Mouse (Mus musculus) heart, embryonic 12.5 days (tissue): ENCODE results near the gene Lsm7. TPM values are rescaled to one million over a fixed set of nuclear protein-coding genes. Genes with fewer than 3 reads are reported as not detected.

ENCODE experiments used
- ATAC-seq: fragments of 200-750 bp; cut with Nextera tagmentation; 2 replicates; pipeline ENCODE4 v1.8.0; 2017; ENCODE audit warnings: moderate TSS enrichment, moderate library complexity; ENCODE audit not compliant: insufficient number of reproducible peaks, low FRiP score
- H3K27ac ChIP-seq: fragments of 300-500 bp; sonication (generic); 2 replicates; pipeline ENCODE4 v1.5.1; 2016; ENCODE audit warnings: mild to moderate bottlenecking, moderate library complexity; ENCODE audit not compliant: poor library complexity, severe bottlenecking
- H3K27me3 ChIP-seq: fragments of 300-500 bp; sonication (generic); replicated peaks from 2 replicates; pipeline ENCODE4 v1.6.1; 2016; ENCODE audit warnings: mild to moderate bottlenecking, moderate library complexity
- H3K36me3 ChIP-seq: fragments of 300-500 bp; sonication (generic); 2 replicates; pipeline ENCODE4 v1.6.1; 2016; ENCODE audit warnings: mild to moderate bottlenecking, moderate library complexity
- H3K4me1 ChIP-seq: fragments of 300-500 bp; sonication (generic); replicated peaks from 2 replicates; pipeline ENCODE4 v1.6.1; 2016; ENCODE audit warnings: mild to moderate bottlenecking
- H3K4me2 ChIP-seq: fragments of 300-500 bp; sonication (generic); 2 replicates; pipeline ENCODE4 v1.6.1; 2016; ENCODE audit warnings: mild to moderate bottlenecking, moderate library complexity
- H3K4me3 ChIP-seq: fragments of 300-500 bp; sonication (generic); 2 replicates; pipeline ENCODE4 v1.5.1; 2016; ENCODE audit warnings: mild to moderate bottlenecking
- H3K9ac ChIP-seq: fragments of 300-500 bp; sonication (generic); 2 replicates; pipeline ENCODE4 v1.6.1; 2016; ENCODE audit warnings: mild to moderate bottlenecking, moderate library complexity
- H3K9me3 ChIP-seq: fragments of 300-500 bp; sonication (generic); replicated peaks from 2 replicates; pipeline ENCODE4 v1.6.1; 2016; ENCODE audit warnings: mild to moderate bottlenecking, moderate library complexity
- WGBS: fragments of 180-500 bp; shearing (Covaris S2); methylation state at CpG from one replicate; pipeline ENCODE4 v1.1.7; 2016; 5-methylcytosine and 5-hydroxymethylcytosine counted together
- polyA plus RNA-seq: library from polyadenylated mRNA; unstranded; fragments of >200 nt; fragmentation: Nextera tagmentation; extraction: Ambion mirVana; gene quantifications from 2 replicates; pipeline ENCODE4 v1.2.1, GENCODE M21; 2016

Gene Lsm7
- polyA plus RNA-seq, 1 experiment from 2014 or later: 177 TPM

DNA sequence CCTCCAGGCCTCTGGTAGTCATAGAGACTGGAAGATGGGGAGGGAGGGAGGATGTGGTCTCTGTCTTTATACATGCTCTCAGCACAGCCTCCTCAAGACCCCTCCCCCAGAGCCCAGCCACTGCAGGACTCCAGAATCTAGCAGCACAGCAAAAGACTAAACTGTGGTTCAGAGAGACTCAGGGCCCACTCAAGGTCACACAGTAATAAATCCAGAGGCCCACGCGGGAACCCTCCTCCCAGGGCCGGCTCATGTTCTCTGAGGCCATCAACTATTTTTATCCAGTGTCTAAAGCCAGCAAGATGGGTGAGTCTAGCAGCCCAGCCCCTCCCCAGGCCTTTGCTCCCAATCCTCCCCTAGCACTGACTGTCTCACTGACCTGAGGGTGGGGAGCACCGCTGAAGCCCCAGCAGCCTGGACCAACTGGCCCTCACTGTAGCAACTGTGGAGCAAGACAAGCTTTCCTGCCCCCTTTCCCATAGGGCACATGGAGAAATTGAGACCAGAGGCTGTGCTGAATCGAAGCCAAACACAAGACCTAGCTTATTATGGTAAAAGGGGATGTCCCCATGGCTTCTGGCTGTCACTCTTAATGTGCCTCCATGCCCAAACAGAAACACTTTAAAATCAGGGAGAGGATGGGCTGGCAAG is 42.5 kb downstream of the Lsm7 start:
- Histone ChIP-seq H3K4me1 (peaks cover 40% of the 10 kb centered on the region), H3K4me3 (no peak overlapping the region), H3K27ac (no peak overlapping the region), H3K9me3 (no peaks in the 10 kb centered on the region), H3K9ac (peak overlapping the region; percentile 51), H3K27me3 (peaks cover 27% of the 10 kb centered on the region; the same call in 1 of the 2 replicates), H3K4me2 (no peak overlapping the region), H3K36me3 (no peaks in the 10 kb centered on the region)
- ATAC-seq: no peak
- WGBS: 49% methylated on average over 5 of the region's 5 CpGs

DNA sequence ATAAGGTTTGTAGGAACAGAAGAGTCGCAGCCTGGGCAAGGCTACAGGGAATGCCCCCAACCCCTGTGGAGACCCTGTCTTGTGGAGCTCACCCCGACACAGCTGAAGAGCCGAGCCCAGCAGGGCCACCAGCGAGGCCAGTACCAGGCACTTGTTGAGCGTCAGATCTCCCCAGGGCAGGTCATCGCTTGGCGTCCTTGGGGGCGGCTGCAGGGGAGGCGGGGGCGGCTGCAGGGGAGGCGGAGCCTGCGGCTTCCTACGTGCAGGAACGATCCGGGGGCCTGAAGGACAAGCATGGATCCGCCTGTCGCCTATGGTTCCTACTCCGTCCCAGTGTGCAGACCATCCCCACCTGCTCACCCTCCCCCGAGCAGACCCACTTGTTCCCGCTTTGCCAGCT is 44.9 kb downstream of the Lsm7 start:
- 2% methylated on average over 20 of the region's 20 CpGs for WGBS
- Histone ChIP-seq H3K4me2 (peak overlapping the region; percentile 70), H3K4me3 (peak overlapping the region; percentile 22), H3K36me3 (peaks cover 3% of the 10 kb centered on the region), H3K27ac (peak overlapping the region; percentile 34; the same call in 1 of the 2 replicates), H3K9me3 (no peaks in the 10 kb centered on the region), H3K27me3 (peaks cover 32% of the 10 kb centered on the region), H3K9ac (peak overlapping the region; percentile 43), H3K4me1 (peaks cover 62% of the 10 kb centered on the region)
- ATAC-seq: no peak

- ATAC-seq: no peak
- H3K27ac ChIP-seq: peak overlapping the region; percentile 17; the same call in 1 of the 2 replicates
Observed at GRCm38 (mm10) chr10:80808985-80809632, 45.9 kb downstream of the Lsm7 start.

DNA sequence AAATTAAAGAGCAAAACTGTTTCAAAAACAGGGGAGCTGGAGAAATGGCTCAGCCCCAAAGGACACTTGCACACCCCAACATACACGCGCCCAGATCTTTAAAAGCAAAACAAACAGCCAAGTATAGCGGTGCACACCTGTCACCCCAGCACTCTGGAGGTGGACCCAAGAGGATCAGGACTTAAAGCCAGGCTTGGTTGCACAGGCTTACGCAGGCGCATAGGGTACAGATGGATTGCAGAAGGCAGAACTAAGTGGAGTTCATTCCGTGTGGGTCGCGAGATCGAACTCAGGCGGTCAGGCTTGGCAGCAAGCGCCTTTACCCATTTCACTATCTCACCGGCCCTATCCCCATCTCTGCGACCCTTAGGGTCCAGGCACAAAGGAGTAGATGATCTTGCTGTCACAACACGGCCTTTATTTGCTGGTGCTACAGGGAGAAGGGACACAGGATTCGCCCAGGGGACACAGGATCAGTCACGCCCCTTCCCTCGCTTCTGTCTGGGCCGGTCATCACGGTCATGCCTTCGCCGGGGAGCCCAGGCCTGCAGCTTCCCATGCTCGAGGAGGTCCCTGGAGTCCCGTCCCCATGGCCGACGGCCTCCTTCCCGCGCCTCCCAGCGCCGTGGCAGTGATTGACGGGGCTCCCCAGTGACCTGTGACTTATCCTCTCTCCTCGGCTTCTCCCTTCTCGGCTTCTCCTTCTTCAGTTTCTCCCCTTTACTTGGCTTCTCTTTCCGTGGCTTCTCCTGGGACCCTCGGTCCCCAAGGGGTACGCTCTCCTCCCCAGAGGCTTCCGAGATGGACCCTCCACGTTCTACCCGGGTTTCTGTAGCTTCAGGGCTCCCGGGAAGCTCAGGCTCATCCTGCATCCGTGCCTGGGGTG is 46.7 kb downstream of the Lsm7 start:
- 16% methylated on average over 40 of the region's 40 CpGs for WGBS
- Histone ChIP-seq H3K4me2 (peak overlapping the region; percentile 80), H3K4me1 (peaks cover 69% of the 10 kb centered on the region), H3K36me3 (peaks cover 20% of the 10 kb centered on the region), H3K27ac (peak overlapping the region; percentile 66), H3K9ac (peak overlapping the region; percentile 78), H3K27me3 (peaks cover 28% of the 10 kb centered on the region), H3K9me3 (no peaks in the 10 kb centered on the region), H3K4me3 (peak overlapping the region; percentile 51)
- ATAC-seq: no peak

More at GRCm38 (mm10) chr10:80808985-80809632, 45.9 kb downstream of the Lsm7 start:
- Histone ChIP-seq H3K9me3 (no peaks in the 10 kb centered on the region), H3K4me3 (peak overlapping the region; percentile 51), H3K9ac (peak overlapping the region; percentile 78), H3K4me2 (peak overlapping the region; percentile 80), H3K27me3 (peaks cover 32% of the 10 kb centered on the region), H3K4me1 (peaks cover 69% of the 10 kb centered on the region), H3K36me3 (peaks cover 13% of the 10 kb centered on the region)
- 7% methylated on average over 18 of the region's 18 CpGs for WGBS

DNA sequence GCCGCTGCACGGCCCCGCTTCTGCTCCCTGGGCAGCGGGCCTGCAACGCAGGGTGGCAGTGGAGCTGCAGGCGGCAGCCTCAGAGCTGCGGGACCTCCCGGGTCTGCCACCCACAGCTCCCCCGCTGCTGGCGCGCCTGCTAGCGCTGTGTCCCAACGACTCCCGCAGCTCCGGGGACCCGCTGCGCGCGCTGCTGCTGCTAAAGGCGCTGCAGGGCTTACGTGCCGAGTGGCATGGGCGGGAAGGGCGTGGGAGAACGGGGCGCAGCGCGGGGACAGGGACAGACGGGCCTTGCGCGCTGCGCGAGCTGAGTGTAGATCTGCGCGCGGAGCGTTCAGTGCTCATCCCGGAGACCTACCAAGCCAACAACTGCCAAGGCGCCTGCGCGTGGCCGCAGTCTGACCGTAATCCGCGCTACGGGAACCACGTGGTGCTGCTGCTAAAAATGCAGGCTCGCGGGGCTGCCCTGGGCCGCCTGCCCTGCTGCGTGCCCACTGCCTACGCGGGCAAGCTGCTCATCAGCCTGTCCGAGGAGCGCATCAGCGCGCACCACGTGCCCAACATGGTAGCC is 47.9 kb downstream of the Lsm7 start:
- H3K4me1 ChIP-seq: peaks cover 61% of the 10 kb centered on the region
- H3K27me3 ChIP-seq: peaks cover 20% of the 10 kb centered on the region
- peak overlapping the region; percentile 80 for H3K4me2 ChIP-seq
- peak; percentile 56 for ATAC-seq
- peaks cover 32% of the 10 kb centered on the region for H3K36me3 ChIP-seq
- 1% methylated on average over 58 of the region's 58 CpGs for WGBS
- H3K9ac ChIP-seq: peak overlapping the region; percentile 78
- H3K9me3 ChIP-seq: no peaks in the 10 kb centered on the region
- peak overlapping the region; percentile 51 for H3K4me3 ChIP-seq
- H3K27ac ChIP-seq: peak overlapping the region; percentile 66

GRCm38 (mm10) chr10:80806341-80807056 is 48.5 kb downstream of the Lsm7 start:
- 42% methylated on average over 34 of the region's 34 CpGs for WGBS
- peaks cover 17% of the 10 kb centered on the region for H3K27me3 ChIP-seq
- H3K36me3 ChIP-seq: peaks cover 39% of the 10 kb centered on the region
- no peaks in the 10 kb centered on the region for H3K9me3 ChIP-seq
- peak overlapping the region; percentile 51 for H3K4me3 ChIP-seq
- H3K4me1 ChIP-seq: peaks cover 60% of the 10 kb centered on the region
- ATAC-seq: no peak
- peak overlapping the region; percentile 80 for H3K4me2 ChIP-seq
- H3K27ac ChIP-seq: peak overlapping the region; percentile 66
- peak overlapping the region; percentile 78 for H3K9ac ChIP-seq

GRCm38 (mm10) chr10:80805925-80806324 is 49.1 kb downstream of the Lsm7 start:
- peaks cover 60% of the 10 kb centered on the region for H3K4me1 ChIP-seq
- peaks cover 17% of the 10 kb centered on the region for H3K27me3 ChIP-seq
- H3K4me2 ChIP-seq: 0 out of 2 replicates have a peak overlapping the region, but pooled peaks have one; percentile 80
- no peak for ATAC-seq
- H3K4me3 ChIP-seq: no peak overlapping the region
- 18% methylated on average over 3 of the region's 3 CpGs for WGBS
- no peaks in the 10 kb centered on the region for H3K9me3 ChIP-seq
- H3K9ac ChIP-seq: peak overlapping the region; percentile 78; the same call in 1 of the 2 replicates
- H3K27ac ChIP-seq: no peak overlapping the region
- H3K36me3 ChIP-seq: peaks cover 45% of the 10 kb centered on the region

DNA sequence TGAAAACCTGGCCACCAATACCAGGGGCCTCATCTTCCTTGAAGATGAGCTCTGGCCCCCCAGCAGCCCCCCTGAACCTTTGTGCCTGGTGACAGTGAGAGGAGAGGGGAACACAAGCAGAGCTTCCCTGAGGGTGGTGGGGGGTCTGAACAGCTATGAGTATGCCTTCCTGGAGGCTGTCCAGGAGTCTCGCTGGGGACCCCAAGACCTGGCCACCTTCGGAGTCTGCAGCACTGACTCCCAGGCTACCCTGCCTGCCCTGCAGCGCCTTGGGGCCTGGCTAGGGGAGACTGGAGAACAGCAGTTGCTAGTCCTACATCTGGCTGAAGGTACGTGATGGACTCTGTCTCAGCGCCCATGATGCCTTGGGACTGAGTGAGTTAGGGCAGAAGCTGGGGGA is 49.7 kb downstream of the Lsm7 start:
- ATAC-seq: no peak
- Histone ChIP-seq H3K4me2 (no peak overlapping the region), H3K9ac (peak overlapping the region; percentile 11; the same call in 1 of the 2 replicates), H3K4me1 (peaks cover 57% of the 10 kb centered on the region), H3K27me3 (peaks cover 16% of the 10 kb centered on the region), H3K27ac (no peak overlapping the region), H3K4me3 (no peak overlapping the region), H3K9me3 (no peaks in the 10 kb centered on the region), H3K36me3 (peaks cover 51% of the 10 kb centered on the region)
- 82% methylated on average over 5 of the region's 5 CpGs for WGBS

DNA sequence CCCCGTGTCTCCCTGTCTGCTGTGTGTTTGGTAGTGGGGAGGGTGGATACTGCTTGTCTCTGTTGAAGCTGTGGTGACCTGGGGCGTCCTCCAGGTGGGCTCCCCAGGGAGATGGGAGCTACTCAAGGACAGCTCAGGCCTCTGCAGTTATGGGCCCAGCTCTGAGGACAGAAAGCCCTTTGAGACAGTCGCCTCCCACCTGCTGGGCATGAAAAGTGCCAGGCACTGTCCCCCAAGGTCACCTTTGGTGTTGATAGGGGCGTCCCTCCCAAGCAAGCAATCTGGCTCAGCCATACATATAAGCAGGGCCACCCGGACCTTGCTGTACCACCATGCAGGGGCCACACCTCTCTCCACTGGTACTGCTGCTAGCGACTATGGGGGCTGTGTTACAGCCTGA is 50.1 kb downstream of the Lsm7 start, which contains the start of gene Amh:
Gene Amh, plus strand, starts transcription at position 328 of the 400 bp plus-strand sequence.
- H3K9ac ChIP-seq: peak within 1 kb of the TSS; percentile 78
- 0 out of 2 replicates have a peak within 1 kb of the TSS, but pooled peaks have one; percentile 80 for H3K4me2 ChIP-seq
- 0 out of 2 replicates have a peak within 1 kb of the TSS, but pooled peaks have one; percentile 12 for H3K27ac ChIP-seq

GRCm38 (mm10) chr10:80804340-80804739 is 50.7 kb downstream of the Lsm7 start:
- Histone ChIP-seq H3K4me1 (peaks cover 59% of the 10 kb centered on the region), H3K27me3 (peaks cover 12% of the 10 kb centered on the region), H3K9me3 (no peaks in the 10 kb centered on the region), H3K4me3 (no peak overlapping the region), H3K27ac (no peak overlapping the region), H3K4me2 (no peak overlapping the region), H3K36me3 (peaks cover 55% of the 10 kb centered on the region), H3K9ac (peak overlapping the region; percentile 11)
- ATAC-seq: no peak
- WGBS: 95% methylated on average over 2 of the region's 2 CpGs

More for the DNA sequence above, 50.1 kb downstream of the Lsm7 start, which contains the start of gene Amh:
- 56% methylated on average over 6 of the region's 6 CpGs for WGBS
- Histone ChIP-seq H3K9me3 (no peaks in the 10 kb centered on the region), H3K4me3 (no peak within 1 kb of the TSS), H3K36me3 (peaks cover 55% of the 10 kb centered on the region), H3K27me3 (peaks cover 12% of the 10 kb centered on the region), H3K4me1 (peaks cover 57% of the 10 kb centered on the region)
- no peak for ATAC-seq
